Mouse (Mus musculus) central nervous system, embryonic 18 days (tissue): ENCODE results near the gene H2al1i. TPM values are rescaled to one million over a fixed set of nuclear protein-coding genes. Genes with fewer than 3 reads are reported as not detected.

Source experiments
- polyA plus RNA-seq: library from polyadenylated mRNA; depleted of rRNA; stranded (reverse); fragments of >200 nt; gene quantifications from 2 replicates; pipeline ENCODE4 v1.2.3, GENCODE M21; 2012; rRNA removed

Gene H2al1i
- not detected in 2 replicates for polyA plus RNA-seq

DNA sequence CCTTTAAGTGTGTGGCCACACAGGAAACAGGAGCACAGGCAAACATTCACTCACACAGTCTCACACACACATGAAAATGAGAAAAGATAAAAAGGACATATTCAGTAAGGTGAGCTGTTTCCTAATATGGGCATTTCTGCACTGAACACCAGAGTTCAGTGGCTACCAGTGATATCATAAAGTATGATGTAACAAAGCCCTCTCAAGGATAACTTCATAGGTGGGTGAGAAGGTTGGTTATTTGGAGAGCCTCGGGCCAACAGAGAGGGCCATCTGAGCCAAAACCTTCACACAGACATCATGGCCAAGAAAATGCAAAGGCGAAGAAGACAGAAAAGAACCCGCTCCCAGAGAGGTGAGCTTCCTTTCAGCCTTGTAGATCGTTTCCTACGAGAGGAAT is at the start of gene H2al1i:
Gene H2al1i (plus strand): TSS at position 301 of the 400 bp plus-strand sequence.

DNA sequence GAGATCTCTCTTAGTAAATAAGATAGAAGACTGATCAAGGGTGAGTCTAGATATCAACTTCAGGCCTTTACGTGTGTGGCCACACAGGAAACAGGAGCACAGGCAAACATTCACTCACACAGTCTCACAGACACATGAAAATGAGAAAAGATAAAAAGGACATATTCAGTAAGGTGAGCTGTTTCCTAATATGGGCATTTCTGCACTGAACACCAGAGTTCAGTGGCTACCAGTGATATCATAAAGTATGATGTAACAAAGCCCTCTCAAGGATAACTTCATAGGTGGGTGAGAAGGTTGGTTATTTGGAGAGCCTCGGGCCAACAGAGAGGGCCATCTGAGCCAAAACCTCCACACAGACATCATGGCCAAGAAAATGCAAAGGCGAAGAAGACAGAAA is 25.5 kb upstream of the H2al1i start, which contains the start of gene H2al1a:
Gene H2al1a (plus strand): TSS at position 301 of the 400 bp plus-strand sequence.

DNA sequence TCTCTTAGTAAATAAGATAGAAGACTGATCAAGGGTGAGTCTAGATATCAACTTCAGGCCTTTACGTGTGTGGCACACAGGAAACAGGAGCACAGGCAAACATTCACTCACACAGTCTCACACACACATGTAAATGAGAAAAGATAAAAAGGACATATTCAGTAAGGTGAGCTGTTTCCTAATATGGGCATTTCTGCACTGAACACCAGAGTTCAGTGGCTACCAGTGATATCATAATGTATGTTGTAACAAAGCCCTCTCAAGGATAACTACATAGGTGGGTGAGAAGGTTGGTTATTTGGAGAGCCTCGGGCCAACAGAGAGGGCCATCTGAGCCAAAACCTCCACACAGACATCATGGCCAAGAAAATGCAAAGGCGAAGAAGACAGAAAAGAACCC is 22.3 kb upstream of the H2al1i start, which contains the start of gene H2al1b:
Gene H2al1b (plus strand): TSS at position 301 of the 400 bp plus-strand sequence.

DNA sequence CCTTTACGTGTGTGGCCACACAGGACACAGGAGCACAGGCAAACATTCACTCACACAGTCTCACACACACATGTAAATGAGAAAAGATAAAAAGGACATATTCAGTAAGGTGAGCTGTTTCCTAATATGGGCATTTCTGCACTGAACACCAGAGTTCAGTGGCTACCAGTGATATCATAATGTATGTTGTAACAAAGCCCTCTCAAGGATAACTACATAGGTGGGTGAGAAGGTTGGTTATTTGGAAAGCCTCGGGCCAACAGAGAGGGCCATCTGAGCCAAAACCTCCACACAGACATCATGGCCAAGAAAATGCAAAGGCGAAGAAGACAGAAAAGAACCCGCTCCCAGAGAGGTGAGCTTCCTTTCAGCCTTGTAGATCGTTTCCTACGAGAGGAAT is 19.1 kb upstream of the H2al1i start, which contains the start of gene H2al1c:
Gene H2al1c (plus strand): TSS at position 301 of the 400 bp plus-strand sequence.

DNA sequence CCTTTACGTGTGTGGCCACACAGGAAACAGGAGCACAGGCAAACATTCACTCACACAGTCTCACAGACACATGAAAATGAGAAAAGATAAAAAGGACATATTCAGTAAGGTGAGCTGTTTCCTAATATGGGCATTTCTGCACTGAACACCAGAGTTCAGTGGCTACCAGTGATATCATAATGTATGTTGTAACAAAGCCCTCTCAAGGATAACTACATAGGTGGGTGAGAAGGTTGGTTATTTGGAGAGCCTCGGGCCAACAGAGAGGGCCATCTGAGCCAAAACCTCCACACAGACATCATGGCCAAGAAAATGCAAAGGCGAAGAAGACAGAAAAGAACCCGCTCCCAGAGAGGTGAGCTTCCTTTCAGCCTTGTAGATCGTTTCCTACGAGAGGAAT is 15.9 kb upstream of the H2al1i start, which contains the start of gene H2al1d:
Gene H2al1d (plus strand): TSS at position 301 of the 400 bp plus-strand sequence.

DNA sequence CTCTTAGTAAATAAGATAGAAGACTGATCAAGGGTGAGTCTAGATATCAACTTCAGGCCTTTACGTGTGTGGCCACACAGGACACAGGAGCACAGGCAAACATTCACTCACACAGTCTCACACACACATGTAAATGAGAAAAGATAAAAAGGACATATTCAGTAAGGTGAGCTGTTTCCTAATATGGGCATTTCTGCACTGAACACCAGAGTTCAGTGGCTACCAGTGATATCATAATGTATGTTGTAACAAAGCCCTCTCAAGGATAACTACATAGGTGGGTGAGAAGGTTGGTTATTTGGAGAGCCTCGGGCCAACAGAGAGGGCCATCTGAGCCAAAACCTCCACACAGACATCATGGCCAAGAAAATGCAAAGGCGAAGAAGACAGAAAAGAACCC is 12.8 kb upstream of the H2al1i start, which contains the start of gene H2al1e:
Gene H2al1e (plus strand): TSS at position 301 of the 400 bp plus-strand sequence.

DNA sequence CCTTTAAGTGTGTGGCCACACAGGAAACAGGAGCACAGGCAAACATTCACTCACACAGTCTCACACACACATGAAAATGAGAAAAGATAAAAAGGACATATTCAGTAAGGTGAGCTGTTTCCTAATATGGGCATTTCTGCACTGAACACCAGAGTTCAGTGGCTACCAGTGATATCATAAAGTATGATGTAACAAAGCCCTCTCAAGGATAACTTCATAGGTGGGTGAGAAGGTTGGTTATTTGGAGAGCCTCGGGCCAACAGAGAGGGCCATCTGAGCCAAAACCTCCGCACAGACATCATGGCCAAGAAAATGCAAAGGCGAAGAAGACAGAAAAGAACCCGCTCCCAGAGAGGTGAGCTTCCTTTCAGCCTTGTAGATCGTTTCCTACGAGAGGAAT is 9.6 kb upstream of the H2al1i start, which contains the start of gene H2al1f:
Gene H2al1f (plus strand): TSS at position 301 of the 400 bp plus-strand sequence.

DNA sequence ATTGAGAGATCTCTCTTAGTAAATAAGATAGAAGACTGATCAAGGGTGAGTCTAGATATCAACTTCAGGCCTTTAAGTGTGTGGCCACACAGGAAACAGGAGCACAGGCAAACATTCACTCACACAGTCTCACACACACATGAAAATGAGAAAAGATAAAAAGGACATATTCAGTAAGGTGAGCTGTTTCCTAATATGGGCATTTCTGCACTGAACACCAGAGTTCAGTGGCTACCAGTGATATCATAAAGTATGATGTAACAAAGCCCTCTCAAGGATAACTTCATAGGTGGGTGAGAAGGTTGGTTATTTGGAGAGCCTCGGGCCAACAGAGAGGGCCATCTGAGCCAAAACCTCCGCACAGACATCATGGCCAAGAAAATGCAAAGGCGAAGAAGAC is 6.5 kb upstream of the H2al1i start, which contains the start of gene H2al1g:
Gene H2al1g (plus strand): TSS at position 301 of the 400 bp plus-strand sequence.

DNA sequence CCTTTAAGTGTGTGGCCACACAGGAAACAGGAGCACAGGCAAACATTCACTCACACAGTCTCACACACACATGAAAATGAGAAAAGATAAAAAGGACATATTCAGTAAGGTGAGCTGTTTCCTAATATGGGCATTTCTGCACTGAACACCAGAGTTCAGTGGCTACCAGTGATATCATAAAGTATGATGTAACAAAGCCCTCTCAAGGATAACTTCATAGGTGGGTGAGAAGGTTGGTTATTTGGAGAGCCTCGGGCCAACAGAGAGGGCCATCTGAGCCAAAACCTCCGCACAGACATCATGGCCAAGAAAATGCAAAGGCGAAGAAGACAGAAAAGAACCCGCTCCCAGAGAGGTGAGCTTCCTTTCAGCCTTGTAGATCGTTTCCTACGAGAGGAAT is 3.3 kb upstream of the H2al1i start, which contains the start of gene H2al1h:
Gene H2al1h (plus strand): TSS at position 301 of the 400 bp plus-strand sequence.

DNA sequence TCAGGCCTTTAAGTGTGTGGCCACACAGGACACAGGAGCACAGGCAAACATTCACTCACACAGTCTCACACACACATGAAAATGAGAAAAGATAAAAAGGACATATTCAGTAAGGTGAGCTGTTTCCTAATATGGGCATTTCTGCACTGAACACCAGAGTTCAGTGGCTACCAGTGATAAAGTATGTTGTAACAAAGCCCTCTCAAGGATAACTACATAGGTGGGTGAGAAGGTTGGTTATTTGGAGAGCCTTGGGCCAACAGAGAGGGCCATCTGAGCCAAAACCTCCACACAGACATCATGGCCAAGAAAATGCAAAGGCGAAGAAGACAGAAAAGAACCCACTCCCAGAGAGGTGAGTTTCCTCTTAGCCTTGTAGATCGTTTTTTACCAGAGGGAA is 3.1 kb downstream of the H2al1i start, which contains the start of gene H2al1j:
Gene H2al1j (plus strand): TSS at position 301 of the 400 bp plus-strand sequence.

Other genes with a start within 250 kb of the H2al1i start
- gene H2al1a, start 25.4 kb upstream of the H2al1i start, polyA plus RNA-seq = not detected in 2 replicates
- not detected in 2 replicates for gene H2al1b, start 22.2 kb upstream of the H2al1i start, polyA plus RNA-seq
- not detected in 2 replicates for gene H2al1c, start 19.0 kb upstream of the H2al1i start, polyA plus RNA-seq
- not detected in 2 replicates for gene H2al1d, start 15.8 kb upstream of the H2al1i start, polyA plus RNA-seq
- gene H2al1e, start 12.7 kb upstream of the H2al1i start, polyA plus RNA-seq = not detected in 2 replicates
- not detected in 2 replicates for gene H2al1f, start 9.5 kb upstream of the H2al1i start, polyA plus RNA-seq
- gene H2al1g, start 6.4 kb upstream of the H2al1i start, polyA plus RNA-seq = not detected in 2 replicates
- gene H2al1h, start 3.2 kb upstream of the H2al1i start, polyA plus RNA-seq = not detected in 2 replicates
- gene H2al1j, start 3.2 kb downstream of the H2al1i start, polyA plus RNA-seq = not detected in 2 replicates